Mouse (Mus musculus): Measurements from ENCODE around the gene Nbas. TPM values are rescaled to one million over a fixed set of nuclear protein-coding genes. Genes with fewer than 3 reads are reported as not detected.

Gene Nbas
- total RNA-seq, 1 experiment, result 32.2 TPM

DNA sequence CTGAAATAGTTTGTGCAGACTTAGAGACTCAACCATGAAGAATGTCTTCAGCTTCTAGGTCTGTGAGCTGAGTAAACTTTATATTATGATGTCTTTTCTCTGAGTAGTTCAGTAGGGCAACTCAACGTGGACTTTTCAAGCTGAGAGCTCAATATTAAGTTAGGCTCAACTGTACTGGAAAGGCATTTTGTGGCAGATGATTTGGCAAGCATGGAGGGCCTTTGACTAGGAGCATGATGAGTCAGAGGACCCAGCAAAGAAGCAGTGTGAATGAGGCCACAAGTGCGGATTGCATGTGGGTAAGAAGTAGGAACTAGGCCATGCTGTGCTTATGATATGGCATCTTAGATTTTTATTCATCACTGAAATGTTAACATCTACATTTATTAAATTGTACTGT lies 205.9 kb downstream of the Nbas start:
- Histone ChIP-seq H3K4me1 (ENCODE audit: control insufficient read depth in 2 of 2, insufficient read depth in 2 of 2, low read length in 2 of 2, poor library complexity in 1 of 2) (no peaks in the 10 kb centered on the region), H3K4me3 (ENCODE audit: insufficient read depth in 1 of 2, low read depth in 1 of 2, low read length in 2 of 2, poor library complexity in 1 of 2, severe bottlenecking in 1 of 2) (no peak overlapping the region), H3K27ac (ENCODE audit: insufficient read depth, low read depth, low read length, poor library complexity, severe bottlenecking) (no peak overlapping the region), H3K36me3 (ENCODE audit: control insufficient read depth, insufficient read depth, low read length, poor library complexity, severe bottlenecking) (no peaks in the 10 kb centered on the region; the same call in 1 of the 2 replicates), H3K9me3 (ENCODE audit: control insufficient read depth, insufficient read depth, low read depth, low read length) (no peaks in the 10 kb centered on the region), H3K9ac (ENCODE audit: insufficient read depth, low read depth, low read length, poor library complexity, severe bottlenecking) (no peak overlapping the region)
- no peak for DNase-seq (ENCODE audit: low read depth, low spot score)
- in situ Hi-C loops (cut with MboI; ENCODE audit: low sequenced_read_pairs in 2 of 2, unreplicated experiment in 2 of 2), result no loop called here
- TF ChIP-seq HCFC1 (IDR thresholded peaks at IDR 0.05; ENCODE audit: borderline replicate concordance, insufficient read depth, low read length), result no peak

DNA sequence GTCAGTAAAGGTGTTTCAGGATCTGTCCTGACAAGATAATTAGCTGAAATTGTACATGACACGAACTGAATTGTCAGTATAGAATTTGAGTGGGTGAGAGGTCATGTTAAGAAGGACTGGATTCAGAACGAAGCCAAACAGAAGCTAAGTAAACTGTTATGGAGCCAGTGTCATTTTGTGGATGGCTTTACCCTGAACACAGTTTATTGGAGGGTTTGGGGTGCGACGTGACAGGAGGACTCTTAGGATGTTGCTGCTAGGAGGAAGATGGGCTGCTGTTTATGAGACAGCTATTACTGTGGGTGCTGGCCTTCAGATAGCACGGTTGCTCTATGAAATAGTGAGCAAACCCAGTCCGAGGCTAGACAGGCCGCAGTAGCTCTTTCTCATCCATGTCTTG lies 210.2 kb downstream of the Nbas start:
- H3K4me3 ChIP-seq (ENCODE audit: insufficient read depth in 1 of 2, low read depth in 1 of 2, low read length in 2 of 2, poor library complexity in 1 of 2, severe bottlenecking in 1 of 2), result no peak overlapping the region
- H3K9ac ChIP-seq (ENCODE audit: insufficient read depth, low read depth, low read length, poor library complexity, severe bottlenecking), result no peak overlapping the region
- H3K4me1 ChIP-seq (ENCODE audit: control insufficient read depth in 2 of 2, insufficient read depth in 2 of 2, low read length in 2 of 2, poor library complexity in 1 of 2), result no peaks in the 10 kb centered on the region
- TF ChIP-seq CHD2 (IDR thresholded peaks at IDR 0.05; ENCODE audit: low read depth, low read length) (no peak), MAFK (IDR thresholded peaks at IDR 0.05; ENCODE audit: insufficient read depth, low read depth, low read length) (no peak), ZNF384 (IDR thresholded peaks at IDR 0.05; ENCODE audit: low read depth, low read length) (no peak), ZC3H11A (IDR thresholded peaks at IDR 0.05; ENCODE audit: borderline replicate concordance, low read depth, low read length) (no peak), HCFC1 (IDR thresholded peaks at IDR 0.05; ENCODE audit: borderline replicate concordance, insufficient read depth, low read length) (no peak)
- H3K36me3 ChIP-seq (ENCODE audit: control insufficient read depth, insufficient read depth, low read length, poor library complexity, severe bottlenecking), result no peaks in the 10 kb centered on the region; the same call in 1 of the 2 replicates
- in situ Hi-C loops (cut with MboI; ENCODE audit: low sequenced_read_pairs in 2 of 2, unreplicated experiment in 2 of 2), result no loop called here
- H3K27ac ChIP-seq (ENCODE audit: insufficient read depth, low read depth, low read length, poor library complexity, severe bottlenecking), result no peak overlapping the region
- DNase-seq (ENCODE audit: low read depth, low spot score), result no peak
- no peaks in the 10 kb centered on the region for H3K9me3 ChIP-seq (ENCODE audit: control insufficient read depth, insufficient read depth, low read depth, low read length)

DNA sequence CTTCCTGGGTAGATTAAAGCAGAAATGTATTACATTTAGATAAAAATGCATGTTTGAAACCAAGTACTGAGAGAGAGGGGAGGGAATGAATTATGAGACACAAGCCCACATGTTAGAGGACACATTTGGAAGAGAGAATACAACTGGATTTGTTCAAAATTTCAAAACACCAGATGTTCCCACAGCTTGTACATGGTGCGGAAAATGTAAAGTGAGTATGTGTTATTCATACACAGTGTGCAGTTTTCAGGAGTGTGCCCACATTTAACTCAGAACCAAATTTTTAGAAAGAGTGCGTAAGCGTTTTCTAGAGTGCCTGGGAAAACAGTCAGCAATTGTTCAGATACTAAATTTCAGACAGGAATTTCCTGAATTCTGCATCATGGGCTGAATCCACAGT lies 217.3 kb downstream of the Nbas start:
- TF ChIP-seq CHD2 (IDR thresholded peaks at IDR 0.05; ENCODE audit: low read depth, low read length) (no peak), MAFK (IDR thresholded peaks at IDR 0.05; ENCODE audit: insufficient read depth, low read depth, low read length) (no peak), ZC3H11A (IDR thresholded peaks at IDR 0.05; ENCODE audit: borderline replicate concordance, low read depth, low read length) (no peak), ZNF384 (IDR thresholded peaks at IDR 0.05; ENCODE audit: low read depth, low read length) (no peak), HCFC1 (IDR thresholded peaks at IDR 0.05; ENCODE audit: borderline replicate concordance, insufficient read depth, low read length) (no peak)
- Histone ChIP-seq H3K36me3 (ENCODE audit: control insufficient read depth, insufficient read depth, low read length, poor library complexity, severe bottlenecking) (no peaks in the 10 kb centered on the region), H3K9ac (ENCODE audit: insufficient read depth, low read depth, low read length, poor library complexity, severe bottlenecking) (no peak overlapping the region), H3K4me1 (ENCODE audit: control insufficient read depth in 2 of 2, insufficient read depth in 2 of 2, low read length in 2 of 2, poor library complexity in 1 of 2) (no peaks in the 10 kb centered on the region), H3K9me3 (ENCODE audit: control insufficient read depth, insufficient read depth, low read depth, low read length) (no peaks in the 10 kb centered on the region), H3K4me3 (ENCODE audit: insufficient read depth in 1 of 2, low read depth in 1 of 2, low read length in 2 of 2, poor library complexity in 1 of 2, severe bottlenecking in 1 of 2) (no peak overlapping the region), H3K27ac (ENCODE audit: insufficient read depth, low read depth, low read length, poor library complexity, severe bottlenecking) (no peak overlapping the region)
- in situ Hi-C loops (cut with MboI; ENCODE audit: low sequenced_read_pairs in 2 of 2, unreplicated experiment in 2 of 2), result no loop called here
- no peak for DNase-seq (ENCODE audit: low read depth, low spot score)

DNA sequence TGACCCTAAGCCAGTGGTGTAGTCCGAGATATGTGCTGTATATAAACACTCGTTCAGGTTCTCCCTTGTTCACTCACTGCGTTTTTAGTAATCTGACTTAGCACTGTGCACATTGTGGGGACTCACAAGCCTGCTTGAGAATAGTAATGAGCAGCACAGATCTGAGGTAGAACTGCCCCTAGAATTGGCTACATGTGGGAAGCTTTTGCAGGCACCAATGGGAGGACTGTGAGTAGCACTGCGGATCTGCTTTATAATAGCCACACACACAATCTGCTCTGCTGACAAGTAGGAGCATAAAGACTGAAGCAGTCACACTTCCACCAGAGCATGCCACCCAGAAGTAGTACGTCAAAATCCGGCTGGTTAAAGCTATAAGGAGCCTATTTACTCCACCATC lies 228.3 kb downstream of the Nbas start:
- Histone ChIP-seq H3K36me3 (ENCODE audit: control insufficient read depth, insufficient read depth, low read length, poor library complexity, severe bottlenecking) (no peaks in the 10 kb centered on the region), H3K4me3 (ENCODE audit: insufficient read depth in 1 of 2, low read depth in 1 of 2, low read length in 2 of 2, poor library complexity in 1 of 2, severe bottlenecking in 1 of 2) (no peak overlapping the region), H3K4me1 (ENCODE audit: control insufficient read depth in 2 of 2, insufficient read depth in 2 of 2, low read length in 2 of 2, poor library complexity in 1 of 2) (peaks cover 0 to 2% of the 10 kb centered on the region in 2 experiments; a peak in 1 of 4 replicates), H3K9ac (ENCODE audit: insufficient read depth, low read depth, low read length, poor library complexity, severe bottlenecking) (no peak overlapping the region), H3K9me3 (ENCODE audit: control insufficient read depth, insufficient read depth, low read depth, low read length) (no peaks in the 10 kb centered on the region), H3K27ac (ENCODE audit: insufficient read depth, low read depth, low read length, poor library complexity, severe bottlenecking) (no peak overlapping the region)
- no peak for TF ChIP-seq ZNF384 (IDR thresholded peaks at IDR 0.05; ENCODE audit: low read depth, low read length)
- TF ChIP-seq MAFK (IDR thresholded peaks at IDR 0.05; ENCODE audit: insufficient read depth, low read depth, low read length), result no peak
- TF ChIP-seq ZC3H11A (IDR thresholded peaks at IDR 0.05; ENCODE audit: borderline replicate concordance, low read depth, low read length), result no peak
- TF ChIP-seq HCFC1 (IDR thresholded peaks at IDR 0.05; ENCODE audit: borderline replicate concordance, insufficient read depth, low read length), result no peak
- TF ChIP-seq CHD2 (IDR thresholded peaks at IDR 0.05; ENCODE audit: low read depth, low read length), result no peak
- in situ Hi-C loops (cut with MboI; ENCODE audit: low sequenced_read_pairs in 2 of 2, unreplicated experiment in 2 of 2), result no loop called here
- DNase-seq (ENCODE audit: low read depth, low spot score), result no peak

DNA sequence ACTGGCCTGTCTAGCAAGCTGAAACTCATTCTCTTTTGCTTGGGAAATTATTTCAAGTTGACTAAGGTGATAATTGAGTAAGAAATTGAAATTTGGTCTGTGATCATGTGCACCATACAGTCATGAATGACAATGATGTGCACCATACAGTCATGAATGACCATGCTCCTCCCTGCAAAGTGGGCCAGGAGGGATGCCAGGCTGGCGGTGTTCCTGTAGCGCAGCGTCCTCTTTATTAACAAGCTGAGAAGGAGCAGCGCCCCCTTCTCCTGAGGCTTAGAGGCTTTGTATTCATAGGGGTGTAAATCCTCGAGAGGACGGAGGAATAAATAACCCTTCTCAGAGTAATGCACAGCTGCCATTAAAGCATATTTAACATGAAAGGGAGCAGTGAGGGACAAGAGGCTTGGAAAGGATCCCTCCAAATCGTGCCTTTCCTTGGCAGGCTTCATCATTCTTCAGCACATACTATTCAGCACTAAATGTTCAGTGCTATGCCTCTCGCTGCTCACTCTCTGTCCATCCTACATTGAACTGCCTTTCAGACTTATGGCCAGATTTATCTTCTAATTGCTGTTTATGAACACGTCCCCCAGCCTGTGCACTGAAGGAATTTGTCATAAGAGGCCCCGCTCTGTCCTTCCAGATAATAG lies 230.4 kb downstream of the Nbas start:
- TF ChIP-seq CHD2 (IDR thresholded peaks at IDR 0.05; ENCODE audit: low read depth, low read length) (no peak), HCFC1 (IDR thresholded peaks at IDR 0.05; ENCODE audit: borderline replicate concordance, insufficient read depth, low read length) (no peak), ZC3H11A (IDR thresholded peaks at IDR 0.05; ENCODE audit: borderline replicate concordance, low read depth, low read length) (no peak), ZNF384 (IDR thresholded peaks at IDR 0.05; ENCODE audit: low read depth, low read length) (no peak), MAFK (IDR thresholded peaks at IDR 0.05; ENCODE audit: insufficient read depth, low read depth, low read length) (no peak)
- Histone ChIP-seq H3K27ac (ENCODE audit: insufficient read depth, low read depth, low read length, poor library complexity, severe bottlenecking) (no peak overlapping the region), H3K36me3 (ENCODE audit: control insufficient read depth, insufficient read depth, low read length, poor library complexity, severe bottlenecking) (no peaks in the 10 kb centered on the region), H3K4me1 (ENCODE audit: control insufficient read depth in 2 of 2, insufficient read depth in 2 of 2, low read length in 2 of 2, poor library complexity in 1 of 2) (peaks cover 0 to 4% of the 10 kb centered on the region in 2 experiments; a peak in 1 of 4 replicates), H3K9ac (ENCODE audit: insufficient read depth, low read depth, low read length, poor library complexity, severe bottlenecking) (no peak overlapping the region), H3K9me3 (ENCODE audit: control insufficient read depth, insufficient read depth, low read depth, low read length) (no peaks in the 10 kb centered on the region), H3K4me3 (ENCODE audit: insufficient read depth in 1 of 2, low read depth in 1 of 2, low read length in 2 of 2, poor library complexity in 1 of 2, severe bottlenecking in 1 of 2) (no peak overlapping the region)
- in situ Hi-C loops (cut with MboI; ENCODE audit: low sequenced_read_pairs in 2 of 2, unreplicated experiment in 2 of 2), result no loop called here
- DNase-seq (ENCODE audit: low read depth, low spot score), result no peak
